Mouse (Mus musculus): Measurements from ENCODE around the gene B2m. TPM values are rescaled to one million over a fixed set of nuclear protein-coding genes. Genes with fewer than 3 reads are reported as not detected.
A peak's percentile ranks its signal among the peaks of the same experiment; 100 is the strongest.

B2m gene
- polyA plus RNA-seq, 1 experiment from 2014 or later, result 385 TPM

- ATAC-seq, result no peak
- Histone ChIP-seq H3K36me3 (ENCODE audit: control insufficient read depth, insufficient read depth, low read length) (no peaks in the 10 kb centered on the region), H3K9ac (ENCODE audit: low read depth, low read length) (no peak overlapping the region), H3K27me3 (replicated peaks; ENCODE audit: control insufficient read depth, insufficient read depth, low read length) (no peaks in the 10 kb centered on the region), H3K9me3 (ENCODE audit: control insufficient read depth, low read length) (no peaks in the 10 kb centered on the region), H3K4me3 (ENCODE audit: low read length) (no peak overlapping the region), H3K4me1 (ENCODE audit: control insufficient read depth, insufficient read depth, low read length) (peaks cover 10% of the 10 kb centered on the region), H3K4me2 (ENCODE audit: low read depth, low read length) (no peak overlapping the region), H3K27ac (ENCODE audit: low read length) (no peak overlapping the region)
- WGBS, result 73% methylated on average over 6 of the region's 6 CpGs
Measured at GRCm38 (mm10) chr2:122146687-122147086, 799 bp upstream of the B2m start.

GRCm38 (mm10) chr2:122148242-122148917 lies 894 bp downstream of the B2m start:
- peak; percentile 57 for ATAC-seq
- 22% methylated on average over 18 of the region's 18 CpGs for WGBS
- Histone ChIP-seq H3K4me3 (ENCODE audit: low read length) (peak overlapping the region; percentile 92), H3K9ac (ENCODE audit: low read depth, low read length) (peak overlapping the region; percentile 89), H3K9me3 (ENCODE audit: control insufficient read depth, low read length) (no peaks in the 10 kb centered on the region), H3K4me1 (ENCODE audit: control insufficient read depth, insufficient read depth, low read length) (peaks cover 10% of the 10 kb centered on the region), H3K4me2 (ENCODE audit: low read depth, low read length) (peak overlapping the region; percentile 73), H3K27ac (ENCODE audit: low read length) (peak overlapping the region; percentile 83; the same call in 1 of the 2 replicates), H3K36me3 (ENCODE audit: control insufficient read depth, insufficient read depth, low read length) (peaks cover 4% of the 10 kb centered on the region; the same call in 1 of the 2 replicates), H3K27me3 (replicated peaks; ENCODE audit: control insufficient read depth, insufficient read depth, low read length) (no peaks in the 10 kb centered on the region)

DNA sequence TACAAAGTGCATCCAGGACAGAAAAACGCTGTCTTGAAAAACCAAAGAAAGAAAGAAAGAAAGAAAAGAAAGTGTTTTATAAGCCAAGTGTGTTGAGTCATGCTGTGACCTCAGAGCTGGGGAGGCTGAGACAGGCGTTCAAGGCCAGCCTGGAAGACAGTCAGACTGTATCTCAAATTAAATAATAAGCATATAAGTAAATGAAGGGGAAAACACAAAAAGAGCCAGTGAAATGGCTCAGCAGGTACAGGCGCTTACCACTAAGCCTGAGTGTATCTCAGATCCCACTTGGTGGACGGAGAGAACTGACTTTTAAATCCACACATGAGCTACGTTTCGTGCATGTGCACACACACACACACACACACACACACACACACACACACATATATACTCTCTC lies 1.8 kb downstream of the B2m start:
- peaks cover 10% of the 10 kb centered on the region for H3K4me1 ChIP-seq (ENCODE audit: control insufficient read depth, insufficient read depth, low read length)
- peaks cover 4% of the 10 kb centered on the region; the same call in 1 of the 2 replicates for H3K36me3 ChIP-seq (ENCODE audit: control insufficient read depth, insufficient read depth, low read length)
- no peak for ATAC-seq
- peak overlapping the region; percentile 73 for H3K4me2 ChIP-seq (ENCODE audit: low read depth, low read length)
- H3K9ac ChIP-seq (ENCODE audit: low read depth, low read length), result no peak overlapping the region
- no peaks in the 10 kb centered on the region for H3K9me3 ChIP-seq (ENCODE audit: control insufficient read depth, low read length)
- H3K27me3 ChIP-seq (replicated peaks; ENCODE audit: control insufficient read depth, insufficient read depth, low read length), result no peaks in the 10 kb centered on the region
- WGBS, result 92% methylated on average over 6 of the region's 6 CpGs
- H3K4me3 ChIP-seq (ENCODE audit: low read length), result 0 out of 2 replicates have a peak overlapping the region, but pooled peaks have one; percentile 92
- H3K27ac ChIP-seq (ENCODE audit: low read length), result no peak overlapping the region

- 82% methylated on average over 3 of the region's 3 CpGs for WGBS
- H3K9me3 ChIP-seq (ENCODE audit: control insufficient read depth, low read length), result no peaks in the 10 kb centered on the region
- ATAC-seq, result no peak
- no peak overlapping the region for H3K27ac ChIP-seq (ENCODE audit: low read length)
- H3K4me2 ChIP-seq (ENCODE audit: low read depth, low read length), result no peak overlapping the region
- H3K9ac ChIP-seq (ENCODE audit: low read depth, low read length), result no peak overlapping the region
- H3K4me1 ChIP-seq (ENCODE audit: control insufficient read depth, insufficient read depth, low read length), result peaks cover 10% of the 10 kb centered on the region
- H3K27me3 ChIP-seq (replicated peaks; ENCODE audit: control insufficient read depth, insufficient read depth, low read length), result no peaks in the 10 kb centered on the region
- no peak overlapping the region for H3K4me3 ChIP-seq (ENCODE audit: low read length)
- H3K36me3 ChIP-seq (ENCODE audit: control insufficient read depth, insufficient read depth, low read length), result peaks cover 4% of the 10 kb centered on the region; the same call in 1 of the 2 replicates
Measured at GRCm38 (mm10) chr2:122149716-122150115, 2.2 kb downstream of the B2m start.

GRCm38 (mm10) chr2:122151221-122151620 lies 3.7 kb downstream of the B2m start:
- no peak overlapping the region for H3K27ac ChIP-seq (ENCODE audit: low read length)
- no peak overlapping the region for H3K9ac ChIP-seq (ENCODE audit: low read depth, low read length)
- H3K27me3 ChIP-seq (replicated peaks; ENCODE audit: control insufficient read depth, insufficient read depth, low read length), result no peaks in the 10 kb centered on the region
- no peak overlapping the region for H3K4me3 ChIP-seq (ENCODE audit: low read length)
- H3K4me2 ChIP-seq (ENCODE audit: low read depth, low read length), result no peak overlapping the region
- peaks cover 10% of the 10 kb centered on the region for H3K4me1 ChIP-seq (ENCODE audit: control insufficient read depth, insufficient read depth, low read length)
- ATAC-seq, result no peak
- 95% methylated on average over 1 of the region's 1 CpGs for WGBS
- peaks cover 4% of the 10 kb centered on the region; the same call in 1 of the 2 replicates for H3K36me3 ChIP-seq (ENCODE audit: control insufficient read depth, insufficient read depth, low read length)
- no peaks in the 10 kb centered on the region for H3K9me3 ChIP-seq (ENCODE audit: control insufficient read depth, low read length)

- no peaks in the 10 kb centered on the region for H3K27me3 ChIP-seq (replicated peaks; ENCODE audit: control insufficient read depth, insufficient read depth, low read length)
- ATAC-seq, result no peak
Measured at GRCm38 (mm10) chr2:122152850-122153249, 5.4 kb downstream of the B2m start.

GRCm38 (mm10) chr2:122153681-122154365 lies 6.3 kb downstream of the B2m start:
- no peaks in the 10 kb centered on the region for H3K27me3 ChIP-seq (replicated peaks; ENCODE audit: control insufficient read depth, insufficient read depth, low read length)
- no peak for ATAC-seq
- no peaks in the 10 kb centered on the region for H3K9me3 ChIP-seq (ENCODE audit: control insufficient read depth, low read length)
- peaks cover 4% of the 10 kb centered on the region; the same call in 1 of the 2 replicates for H3K36me3 ChIP-seq (ENCODE audit: control insufficient read depth, insufficient read depth, low read length)
- no peak overlapping the region for H3K27ac ChIP-seq (ENCODE audit: low read length)
- H3K4me2 ChIP-seq (ENCODE audit: low read depth, low read length), result no peak overlapping the region
- no peak overlapping the region for H3K9ac ChIP-seq (ENCODE audit: low read depth, low read length)
- no peak overlapping the region for H3K4me3 ChIP-seq (ENCODE audit: low read length)
- whole genome bisulfite sequencing, result 88% methylated on average over 7 of the region's 7 CpGs
- H3K4me1 ChIP-seq (ENCODE audit: control insufficient read depth, insufficient read depth, low read length), result peaks cover 5% of the 10 kb centered on the region

More at GRCm38 (mm10) chr2:122152850-122153249, 5.4 kb downstream of the B2m start:
- H3K4me3 ChIP-seq (ENCODE audit: low read length), result no peak overlapping the region
- H3K9ac ChIP-seq (ENCODE audit: low read depth, low read length), result no peak overlapping the region
- no peak overlapping the region for H3K4me2 ChIP-seq (ENCODE audit: low read depth, low read length)
- 81% methylated on average over 3 of the region's 3 CpGs for WGBS
- peaks cover 7% of the 10 kb centered on the region for H3K4me1 ChIP-seq (ENCODE audit: control insufficient read depth, insufficient read depth, low read length)
- H3K9me3 ChIP-seq (ENCODE audit: control insufficient read depth, low read length), result no peaks in the 10 kb centered on the region
- H3K27ac ChIP-seq (ENCODE audit: low read length), result no peak overlapping the region
- H3K36me3 ChIP-seq (ENCODE audit: control insufficient read depth, insufficient read depth, low read length), result peaks cover 4% of the 10 kb centered on the region; the same call in 1 of the 2 replicates

- 95% methylated on average over 2 of the region's 2 CpGs for WGBS
- no peaks in the 10 kb centered on the region for H3K27me3 ChIP-seq (replicated peaks; ENCODE audit: control insufficient read depth, insufficient read depth, low read length)
- no peaks in the 10 kb centered on the region for H3K9me3 ChIP-seq (ENCODE audit: control insufficient read depth, low read length)
- H3K4me1 ChIP-seq (ENCODE audit: control insufficient read depth, insufficient read depth, low read length), result no peaks in the 10 kb centered on the region
- H3K9ac ChIP-seq (ENCODE audit: low read depth, low read length), result no peak overlapping the region
- H3K4me3 ChIP-seq (ENCODE audit: low read length), result no peak overlapping the region
- H3K36me3 ChIP-seq (ENCODE audit: control insufficient read depth, insufficient read depth, low read length), result peaks cover 4% of the 10 kb centered on the region; the same call in 1 of the 2 replicates
- no peak overlapping the region for H3K4me2 ChIP-seq (ENCODE audit: low read depth, low read length)
- H3K27ac ChIP-seq (ENCODE audit: low read length), result no peak overlapping the region
- no peak for ATAC-seq
Measured at GRCm38 (mm10) chr2:122154479-122154878, 7.0 kb downstream of the B2m start.

DNA sequence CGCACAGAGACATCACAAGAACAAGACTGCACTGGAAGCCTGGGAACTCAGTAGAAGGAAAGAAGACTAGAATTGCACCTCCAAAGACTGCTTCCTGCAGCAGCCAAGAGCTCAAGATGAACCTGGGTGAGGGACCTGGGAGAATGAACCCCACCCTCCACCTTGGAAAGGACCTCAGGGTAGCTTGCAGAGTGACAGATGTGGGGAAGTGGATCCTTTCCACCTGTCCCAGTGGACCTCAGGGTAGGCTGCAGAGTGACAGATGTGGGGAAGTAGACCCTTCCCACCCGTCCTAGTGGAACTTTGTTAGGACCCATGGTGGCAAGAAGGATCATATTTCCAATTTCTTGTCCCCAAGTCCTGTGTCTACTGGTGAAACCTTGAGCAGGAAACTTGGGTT lies 7.8 kb downstream of the B2m start:
- WGBS, result 75% methylated on average over 2 of the region's 2 CpGs
- no peak for ATAC-seq

More for the DNA sequence above, 7.8 kb downstream of the B2m start:
- H3K4me1 ChIP-seq (ENCODE audit: control insufficient read depth, insufficient read depth, low read length), result no peaks in the 10 kb centered on the region
- no peak overlapping the region for H3K4me3 ChIP-seq (ENCODE audit: low read length)
- no peak overlapping the region for H3K4me2 ChIP-seq (ENCODE audit: low read depth, low read length)
- no peak overlapping the region for H3K9ac ChIP-seq (ENCODE audit: low read depth, low read length)
- peaks cover 4% of the 10 kb centered on the region; the same call in 1 of the 2 replicates for H3K36me3 ChIP-seq (ENCODE audit: control insufficient read depth, insufficient read depth, low read length)
- no peaks in the 10 kb centered on the region for H3K27me3 ChIP-seq (replicated peaks; ENCODE audit: control insufficient read depth, insufficient read depth, low read length)
- no peak overlapping the region for H3K27ac ChIP-seq (ENCODE audit: low read length)
- no peaks in the 10 kb centered on the region for H3K9me3 ChIP-seq (ENCODE audit: control insufficient read depth, low read length)
